Mouse (Mus musculus): ENCODE data around the gene Ntn3.

DNA sequence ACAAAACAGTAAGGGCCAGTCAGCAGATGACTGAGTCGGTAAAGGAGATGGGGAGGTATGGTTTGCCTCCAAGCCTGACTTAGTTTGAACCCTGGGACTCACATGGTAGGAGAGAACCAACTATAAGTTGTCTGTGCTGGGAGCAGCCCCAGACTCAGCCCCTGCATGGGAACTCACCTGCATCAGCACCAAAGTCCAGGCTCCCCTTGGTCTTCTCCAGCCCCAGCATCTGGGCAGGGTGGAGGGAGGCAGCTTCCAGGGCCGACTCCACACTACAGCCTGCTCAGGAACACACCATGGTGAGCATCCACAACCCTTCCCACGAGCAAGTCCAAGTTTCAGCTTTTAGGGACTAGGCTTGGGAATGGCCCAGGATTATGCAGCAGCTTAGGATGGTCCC lies 52.9 kb downstream of the Ntn3 start:
- TF ChIP-seq CTCF (IDR thresholded peaks at IDR 0.05; ENCODE audit: low read depth, low read length) (no peak), GATA1 (IDR thresholded peaks at IDR 0.05; ENCODE audit: borderline replicate concordance, low read length) (no peak), TAL1 (conservative IDR thresholded peaks at IDR 0.05; ENCODE audit: low read depth, low read length) (no peak)
